Mouse (Mus musculus) E14TG2a.4 (cell line): ENCODE data around the gene Vstm5.
A peak's percentile ranks its signal among the peaks of the same experiment; 100 is the strongest.

Experiments used
- H3K27me3 ChIP-seq: 2 replicates; pipeline ENCODE4 v1.6.1; 2014; ENCODE audit warnings: low read length, control low read depth; ENCODE audit not compliant: insufficient read depth
- H3K36me3 ChIP-seq: 2 replicates; pipeline ENCODE4 v1.6.1; 2014; ENCODE audit warnings: low read length, control low read depth; ENCODE audit not compliant: insufficient read depth
- H3K4me1 ChIP-seq: replicated peaks from 2 replicates; pipeline ENCODE4 v1.6.1; 2014; ENCODE audit warnings: low read depth, low read length, control low read depth
- H3K4me3 ChIP-seq: replicated peaks from 2 replicates; pipeline ENCODE4 v1.5.1; 2014; ENCODE audit warnings: mild to moderate bottlenecking, low read length
- H3K9me3 ChIP-seq: 2 replicates; pipeline ENCODE4 v1.6.1; 2014; ENCODE audit warnings: low read length, control low read depth
- CTCF ChIP-seq: conservative IDR thresholded peaks from 2 replicates; pipeline ENCODE4 v1.5.1; 2014; ENCODE audit warnings: low read length
- NANOG ChIP-seq: IDR thresholded peaks from 2 replicates; pipeline ENCODE4 v1.6.1; 2014; ENCODE audit warnings: borderline replicate concordance, low read length, mixed read lengths
- POU5F1 ChIP-seq: IDR thresholded peaks from 2 replicates; pipeline ENCODE4 v1.6.1; 2014; ENCODE audit warnings: low read length, borderline replicate concordance

Vstm5 gene

GRCm38 (mm10) chr9:15279139-15279648 is 40.3 kb downstream of the Vstm5 start:
- Histone ChIP-seq H3K9me3 (no peaks in the 10 kb centered on the region), H3K27me3 (no peaks in the 10 kb centered on the region), H3K36me3 (peaks cover 36% of the 10 kb centered on the region), H3K4me3 (peak overlapping the region; percentile 97), H3K4me1 (peaks cover 45% of the 10 kb centered on the region)
- no peak for TF ChIP-seq NANOG
- no peak for TF ChIP-seq CTCF
- TF ChIP-seq POU5F1: no peak

DNA sequence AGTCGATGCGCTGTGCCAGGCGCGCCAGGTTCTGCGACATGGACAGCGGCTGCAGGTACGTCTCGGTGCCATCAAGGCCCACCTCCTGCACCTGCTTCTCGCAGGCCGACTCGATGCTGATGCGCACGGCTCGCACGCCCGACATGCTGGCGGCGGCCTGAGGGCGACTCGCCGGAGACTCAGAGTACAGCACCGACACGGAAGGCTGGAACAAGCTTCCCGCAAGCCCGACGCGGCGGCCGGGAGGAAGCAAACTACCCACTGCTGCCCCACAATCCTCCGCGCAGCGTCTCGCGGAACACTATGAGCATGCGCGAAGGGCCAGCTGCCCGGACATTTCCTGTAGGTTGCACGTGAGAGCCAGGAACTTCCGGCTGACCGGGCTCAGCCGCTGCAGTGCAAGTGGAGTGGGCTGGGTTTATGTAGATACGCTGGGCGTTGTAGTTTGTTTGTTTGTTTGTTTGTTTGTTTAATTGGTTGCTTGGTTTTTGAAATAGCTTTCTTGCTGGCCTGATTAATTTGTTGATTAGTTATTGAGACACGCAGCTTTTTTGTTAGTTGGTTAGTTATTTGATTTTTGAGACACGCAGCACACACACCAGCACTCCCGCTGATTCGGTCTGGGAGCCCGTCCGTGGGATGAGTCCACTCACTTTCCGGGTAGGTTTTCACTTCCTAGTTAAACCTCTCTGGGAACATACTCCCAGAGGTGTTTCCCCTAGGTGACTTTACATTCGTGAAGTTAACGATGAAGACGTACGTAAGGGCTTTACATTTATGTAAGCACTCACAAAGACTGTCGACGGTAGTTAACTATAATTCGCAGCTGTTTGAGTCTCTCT is 41.0 kb downstream of the Vstm5 start, which contains the start of gene Med17:
TSS of gene Med17 (minus strand) at position 283 of the 842 bp plus-strand sequence.
- Histone ChIP-seq H3K27me3 (no peaks in the 10 kb centered on the region), H3K4me3 (peak within 1 kb of the TSS; percentile 97), H3K36me3 (peaks cover 29% of the 10 kb centered on the region), H3K9me3 (no peaks in the 10 kb centered on the region), H3K4me1 (peaks cover 45% of the 10 kb centered on the region)
- no peak for TF ChIP-seq POU5F1

DNA sequence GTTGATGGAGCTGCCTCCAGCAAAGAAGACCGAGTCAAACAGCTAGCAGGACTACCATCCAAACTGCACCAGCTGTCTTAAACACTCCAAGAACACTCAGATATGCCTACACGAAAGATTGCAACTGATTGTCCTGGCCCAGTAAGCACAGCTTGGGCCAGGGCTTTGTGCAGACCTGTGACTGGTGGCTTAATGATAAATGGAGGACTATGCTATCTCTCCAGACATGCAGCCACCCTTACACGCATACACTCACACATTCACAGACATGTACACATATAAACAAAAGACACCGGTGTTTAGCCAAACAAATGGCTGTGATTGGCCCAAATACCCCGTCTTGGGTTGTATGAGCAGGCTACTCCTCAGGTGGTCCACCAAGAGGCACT is 41.6 kb downstream of the Vstm5 start:
- Histone ChIP-seq H3K27me3 (no peaks in the 10 kb centered on the region), H3K4me3 (peak overlapping the region; percentile 97), H3K4me1 (peaks cover 44% of the 10 kb centered on the region), H3K9me3 (no peaks in the 10 kb centered on the region), H3K36me3 (peaks cover 23% of the 10 kb centered on the region)
- TF ChIP-seq POU5F1 (no peak), CTCF (no peak), NANOG (no peak)

DNA sequence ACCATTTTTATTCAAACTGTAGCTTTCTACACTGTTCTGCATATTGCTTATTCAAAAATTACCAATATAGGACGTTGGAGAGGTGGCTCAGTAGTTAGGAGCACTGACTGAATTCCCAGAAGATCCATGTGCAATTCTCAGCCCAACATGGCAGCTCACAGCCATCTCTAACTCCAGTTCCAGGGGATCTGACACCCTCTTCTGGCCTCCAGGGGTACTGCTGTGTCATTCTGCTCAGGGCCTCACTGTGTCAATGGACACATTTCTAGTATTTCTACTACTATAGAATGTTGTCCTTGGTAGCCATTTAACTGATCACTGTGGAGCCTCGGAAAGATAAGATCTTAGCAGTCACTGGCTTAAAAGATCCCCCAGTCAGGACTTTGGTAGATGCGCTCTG is 46.6 kb downstream of the Vstm5 start:
- H3K36me3 ChIP-seq: peaks cover 3% of the 10 kb centered on the region; the same call in 1 of the 2 replicates
- TF ChIP-seq NANOG: no peak
- peak; percentile 86 for TF ChIP-seq CTCF
- no peak overlapping the region for H3K4me3 ChIP-seq

DNA sequence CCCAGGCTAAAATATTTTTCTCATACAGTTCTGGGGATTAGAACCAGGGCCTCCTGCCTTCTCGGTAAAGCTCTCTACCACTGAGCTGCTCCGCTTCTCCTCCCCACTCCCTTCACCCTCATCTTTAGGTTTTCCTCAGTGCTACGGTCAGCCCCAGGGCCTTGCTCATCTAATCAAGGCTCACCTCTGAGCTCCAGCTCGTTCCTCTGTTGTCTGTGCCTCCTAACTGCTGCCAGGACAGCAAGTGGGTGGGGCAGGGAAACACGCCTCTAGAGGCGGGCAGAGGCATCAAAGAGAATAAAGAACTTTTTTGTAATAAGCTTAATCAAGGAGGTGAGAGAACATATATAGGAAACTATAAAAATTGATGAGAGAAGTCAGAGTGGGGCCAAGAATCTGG is 49.0 kb downstream of the Vstm5 start:
- H3K4me3 ChIP-seq: no peak overlapping the region
- peaks cover 13% of the 10 kb centered on the region for H3K4me1 ChIP-seq
- TF ChIP-seq POU5F1 (no peak), NANOG (no peak), CTCF (no peak)
- H3K36me3 ChIP-seq: peaks cover 5% of the 10 kb centered on the region; the same call in 1 of the 2 replicates
- no peaks in the 10 kb centered on the region for H3K27me3 ChIP-seq
- no peaks in the 10 kb centered on the region for H3K9me3 ChIP-seq

More for the DNA sequence above, 46.6 kb downstream of the Vstm5 start:
- H3K9me3 ChIP-seq: no peaks in the 10 kb centered on the region
- H3K4me1 ChIP-seq: peaks cover 24% of the 10 kb centered on the region
- no peaks in the 10 kb centered on the region for H3K27me3 ChIP-seq

- TF ChIP-seq CTCF (no peak), POU5F1 (no peak), NANOG (no peak)
- H3K4me1 ChIP-seq: peaks cover 13% of the 10 kb centered on the region
- peaks cover 5% of the 10 kb centered on the region; the same call in 1 of the 2 replicates for H3K36me3 ChIP-seq
- H3K27me3 ChIP-seq: no peaks in the 10 kb centered on the region
- no peaks in the 10 kb centered on the region for H3K9me3 ChIP-seq
- H3K4me3 ChIP-seq: no peak overlapping the region
Observed at GRCm38 (mm10) chr9:15288402-15288801, 49.6 kb downstream of the Vstm5 start.

DNA sequence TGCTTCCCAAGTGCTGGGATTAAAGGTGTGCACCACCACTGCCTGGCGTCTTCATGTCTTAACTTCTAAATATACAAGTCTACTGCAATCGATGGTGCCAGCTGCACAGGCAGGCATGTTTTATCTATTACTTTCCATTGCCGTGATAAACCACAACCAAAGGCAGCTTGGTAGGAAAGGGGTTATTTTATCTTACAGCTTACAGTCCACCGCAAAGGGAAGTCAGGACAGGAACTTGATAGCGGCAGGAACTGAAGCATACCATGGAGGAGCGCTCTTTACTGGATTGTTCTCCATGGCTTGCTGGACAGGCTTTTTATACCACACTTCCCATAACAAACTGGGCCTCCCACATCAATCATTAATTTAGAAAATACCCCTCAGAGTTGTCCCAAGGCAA is 50.4 kb downstream of the Vstm5 start:
- Histone ChIP-seq H3K27me3 (no peaks in the 10 kb centered on the region), H3K4me3 (no peak overlapping the region), H3K36me3 (peaks cover 5% of the 10 kb centered on the region; the same call in 1 of the 2 replicates), H3K9me3 (no peaks in the 10 kb centered on the region), H3K4me1 (peaks cover 13% of the 10 kb centered on the region)
- no peak for TF ChIP-seq POU5F1
- no peak for TF ChIP-seq CTCF
- TF ChIP-seq NANOG: no peak

DNA sequence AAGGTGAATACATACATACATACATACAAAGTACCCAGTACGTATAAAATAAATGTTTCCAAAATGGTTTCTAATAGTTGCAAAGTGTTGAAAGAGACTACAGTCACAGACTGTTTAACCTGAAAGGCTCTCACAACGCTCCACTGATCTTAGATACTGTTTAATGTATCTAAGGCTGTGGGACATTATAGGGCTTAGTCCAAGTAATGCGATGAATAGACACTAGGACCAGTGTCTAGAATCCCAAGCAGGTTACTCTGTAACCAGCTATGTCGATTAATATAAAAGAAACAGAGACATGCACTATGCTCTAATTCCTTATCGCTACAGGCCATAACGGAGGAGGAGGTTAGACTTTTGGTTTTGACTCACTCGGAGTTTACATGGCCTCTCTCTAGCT is 58.3 kb downstream of the Vstm5 start:
- Histone ChIP-seq H3K4me3 (no peak overlapping the region), H3K4me1 (no peaks in the 10 kb centered on the region), H3K9me3 (no peaks in the 10 kb centered on the region), H3K36me3 (no peaks in the 10 kb centered on the region), H3K27me3 (no peaks in the 10 kb centered on the region)
- TF ChIP-seq NANOG (no peak), CTCF (no peak), POU5F1 (no peak)

GRCm38 (mm10) chr9:15298451-15298850 is 59.6 kb downstream of the Vstm5 start:
- Histone ChIP-seq H3K4me3 (no peak overlapping the region), H3K36me3 (no peaks in the 10 kb centered on the region), H3K4me1 (peaks cover 7% of the 10 kb centered on the region), H3K9me3 (no peaks in the 10 kb centered on the region), H3K27me3 (no peaks in the 10 kb centered on the region)
- TF ChIP-seq POU5F1 (no peak), NANOG (no peak), CTCF (no peak)
